Mouse (Mus musculus) CD4-positive, CD25-positive, alpha-beta regulatory T cell, adult 2 months (primary cell): ENCODE data around the gene Slc16a9.

Source experiments
- DNase-seq: peaks from one replicate; pipeline ENCODE4 v3.0.0-alpha.2; 2012; ENCODE audit warnings: low read depth, low spot score

Slc16a9 gene

GRCm38 (mm10) chr10:70301190-70301589, 56.3 kb downstream of the Slc16a9 start:
- DNase-seq: no peak

DNA sequence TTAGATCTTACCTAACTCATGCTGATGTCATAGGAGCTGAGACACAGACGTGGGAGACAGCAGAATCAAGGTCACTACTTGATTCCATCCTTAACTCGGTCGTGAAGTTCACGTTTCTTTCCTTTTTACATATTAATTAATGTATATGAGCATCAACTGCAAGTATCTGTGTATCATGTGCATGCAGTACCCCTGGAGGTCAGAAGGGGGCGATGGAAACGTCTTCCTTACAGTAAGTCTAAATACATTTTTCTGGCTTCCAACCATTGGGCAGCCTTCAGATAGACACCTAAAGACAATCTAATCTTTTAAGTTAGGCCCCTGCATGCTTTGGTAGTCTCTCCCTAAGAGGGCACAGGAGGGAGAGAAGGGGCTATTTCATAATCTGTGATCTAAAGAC, 58.3 kb downstream of the Slc16a9 start:
- DNase-seq: peak; percentile 10

GRCm38 (mm10) chr10:70305683-70306082, 60.8 kb downstream of the Slc16a9 start:
- DNase-seq: no peak

- DNase-seq: no peak
Measured at GRCm38 (mm10) chr10:70309416-70309815, 64.5 kb downstream of the Slc16a9 start.

- DNase-seq: no peak
Measured at GRCm38 (mm10) chr10:70310646-70311045, 65.7 kb downstream of the Slc16a9 start.

DNA sequence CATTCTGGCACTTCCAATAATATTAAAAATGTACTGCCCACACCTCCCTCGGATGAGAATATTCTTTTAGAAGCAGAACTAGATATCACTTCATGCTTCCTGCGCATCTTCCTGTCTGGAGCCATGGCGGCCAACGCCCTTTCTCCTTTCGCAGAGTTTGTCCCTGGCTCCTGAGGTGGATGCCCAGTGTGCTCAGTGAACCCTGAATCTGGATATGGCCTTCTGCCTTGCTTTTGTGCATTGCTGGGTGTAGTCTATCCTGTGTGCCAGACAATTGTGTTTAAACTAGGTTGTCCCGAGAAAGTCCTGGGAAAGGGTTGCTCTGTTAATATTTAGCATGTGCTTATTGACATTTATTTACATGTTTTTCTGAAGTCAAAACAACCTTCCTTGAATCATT, 71.0 kb downstream of the Slc16a9 start:
- DNase-seq: no peak

GRCm38 (mm10) chr10:70316856-70317255, 72.0 kb downstream of the Slc16a9 start:
- no peak for DNase-seq

GRCm38 (mm10) chr10:70317394-70317965, 72.6 kb downstream of the Slc16a9 start:
- no peak for DNase-seq

DNA sequence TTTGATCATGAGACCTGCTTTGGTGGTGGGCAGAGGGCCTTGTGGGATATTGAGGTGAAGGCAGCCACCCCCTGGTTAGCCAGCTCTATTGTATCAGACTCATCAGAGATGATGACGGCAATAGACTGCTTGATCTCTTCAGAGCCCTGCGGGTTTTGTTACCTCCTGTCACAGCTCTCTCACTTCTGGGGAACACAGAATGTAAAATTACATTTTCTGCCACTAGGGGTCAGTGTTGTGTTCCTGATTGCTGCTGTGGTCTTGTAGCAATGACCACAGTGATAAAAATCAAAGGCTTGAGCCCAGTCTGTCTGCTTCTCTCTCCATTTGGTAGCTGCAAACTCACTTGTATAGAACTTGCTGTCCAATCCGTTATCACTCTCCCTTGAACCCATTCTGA, 73.7 kb downstream of the Slc16a9 start:
- DNase-seq: peak; percentile 48

GRCm38 (mm10) chr10:70325518-70325917, 80.6 kb downstream of the Slc16a9 start:
- DNase-seq: no peak

- no peak for DNase-seq
Measured at GRCm38 (mm10) chr10:70327331-70327730, 82.4 kb downstream of the Slc16a9 start.

DNA sequence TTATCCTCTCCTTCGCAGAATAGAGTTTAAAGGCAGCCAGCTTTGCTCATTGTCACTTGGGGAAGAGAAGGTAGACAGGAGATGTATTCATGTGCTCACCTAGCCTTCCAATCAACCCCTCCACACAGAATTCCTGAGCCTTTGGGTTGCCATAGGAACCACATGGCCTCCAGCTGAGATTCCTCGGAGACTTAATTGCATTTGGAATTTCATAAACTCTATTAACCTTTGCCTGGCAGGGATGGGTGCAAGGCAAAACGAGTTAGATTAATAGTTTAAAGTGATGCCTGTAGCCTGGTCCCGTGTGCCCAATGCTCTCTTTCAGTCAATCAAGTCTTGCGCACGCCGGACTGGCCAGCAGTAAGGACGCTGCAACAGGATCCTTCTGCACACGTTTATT, 83.2 kb downstream of the Slc16a9 start:
- no peak for DNase-seq
